Mouse (Mus musculus): Measurements from ENCODE around the gene Psmd11.
"Not testable (repeated sequence)": the region's sequence is repeated elsewhere in the genome, so short reads cannot be mapped to it uniquely, and the experiment has no call there.

The Psmd11 gene

GRCm38 (mm10) chr11:80428381-80429008 lies at the start of gene Psmd11:
TSS of gene Psmd11 (plus strand) at chr11:80428615.
- peak; percentile 93 for DNase-seq (ENCODE audit: low read depth, low spot score)

- DNase-seq (ENCODE audit: low read depth, low spot score): not testable (repeated sequence)
Measured at GRCm38 (mm10) chr11:80379184-80379583, 49.2 kb upstream of the Psmd11 start.

GRCm38 (mm10) chr11:80382626-80383018 lies 45.8 kb upstream of the Psmd11 start:
- DNase-seq (ENCODE audit: low read depth, low spot score): no peak

GRCm38 (mm10) chr11:80383019-80383625 lies 45.3 kb upstream of the Psmd11 start, which contains the start of gene Zfp207:
TSS of gene Zfp207 (plus strand) at chr11:80383279.
- DNase-seq (ENCODE audit: low read depth, low spot score): peak; percentile 91

GRCm38 (mm10) chr11:80383626-80384046 lies 44.8 kb upstream of the Psmd11 start:
- DNase-seq (ENCODE audit: low read depth, low spot score): peak; percentile 14

- DNase-seq (ENCODE audit: low read depth, low spot score): no peak
Measured at GRCm38 (mm10) chr11:80384461-80384860, 44.0 kb upstream of the Psmd11 start.

- no peak for DNase-seq (ENCODE audit: low read depth, low spot score)
Measured at GRCm38 (mm10) chr11:80385055-80385454, 43.4 kb upstream of the Psmd11 start.

GRCm38 (mm10) chr11:80386790-80387189 lies 41.6 kb upstream of the Psmd11 start:
- DNase-seq (ENCODE audit: low read depth, low spot score): no peak

- no peak for DNase-seq (ENCODE audit: low read depth, low spot score)
Measured at GRCm38 (mm10) chr11:80389885-80390284, 38.5 kb upstream of the Psmd11 start.

GRCm38 (mm10) chr11:80391407-80392120 lies 36.9 kb upstream of the Psmd11 start:
- DNase-seq (ENCODE audit: low read depth, low spot score): no peak

- no peak for DNase-seq (ENCODE audit: low read depth, low spot score)
Measured at GRCm38 (mm10) chr11:80395930-80396329, 32.5 kb upstream of the Psmd11 start.

- DNase-seq (ENCODE audit: low read depth, low spot score): no peak
Measured at GRCm38 (mm10) chr11:80396617-80397016, 31.8 kb upstream of the Psmd11 start.

GRCm38 (mm10) chr11:80407878-80408277 lies 20.5 kb upstream of the Psmd11 start:
- DNase-seq (ENCODE audit: low read depth, low spot score): not testable (repeated sequence)

- no peak for DNase-seq (ENCODE audit: low read depth, low spot score)
Measured at GRCm38 (mm10) chr11:80410377-80410776, 18.0 kb upstream of the Psmd11 start.

GRCm38 (mm10) chr11:80417085-80417484 lies 11.3 kb upstream of the Psmd11 start:
- DNase-seq (ENCODE audit: low read depth, low spot score): no peak

GRCm38 (mm10) chr11:80419743-80420142 lies 8.7 kb upstream of the Psmd11 start:
- DNase-seq (ENCODE audit: low read depth, low spot score): no peak

GRCm38 (mm10) chr11:80420202-80420984 lies 8.0 kb upstream of the Psmd11 start:
- no peak for DNase-seq (ENCODE audit: low read depth, low spot score)

- no peak for DNase-seq (ENCODE audit: low read depth, low spot score)
Measured at GRCm38 (mm10) chr11:80421421-80422047, 6.9 kb upstream of the Psmd11 start.

GRCm38 (mm10) chr11:80424691-80425090 lies 3.7 kb upstream of the Psmd11 start:
- DNase-seq (ENCODE audit: low read depth, low spot score): no peak

GRCm38 (mm10) chr11:80425247-80425778 lies 3.1 kb upstream of the Psmd11 start:
- DNase-seq (ENCODE audit: low read depth, low spot score): no peak

Measured in brain, embryonic 18.5 days (tissue).